Mouse (Mus musculus): ENCODE results near the gene Tex9. TPM values are rescaled to one million over a fixed set of nuclear protein-coding genes. Genes with fewer than 3 reads are reported as not detected.

Tex9 gene
- total RNA-seq, 2 experiments from 2014 or later: 4.0 to 4.8 TPM

Small RNAs within 50 kb of the gene (microRNA-seq; reads per million reads assigned to microRNA genes)
- gene Gm28010 (ENCODE audit: borderline number of aligned reads in 2 of 2): 0 reads per million in 2 experiments

Other genes starting within 250 kb of the Tex9 start
- 10 to 100 TPM; 21.6 to 29.3 TPM for gene Zfp280d, start 217.4 kb downstream of the Tex9 start, total RNA-seq (2021)
- 1 to 10 TPM; 1.6 to 2.7 TPM for gene Mns1, start 54.2 kb downstream of the Tex9 start, total RNA-seq (2021)
- gene Rfx7, start 40.0 kb upstream of the Tex9 start, total RNA-seq (2021): 10 to 100 TPM; 13.7 to 17.5 TPM
- gene Nedd4, start 170.1 kb upstream of the Tex9 start, total RNA-seq (2021): 100 to 1,000 TPM; 376 to 378 TPM